Mouse (Mus musculus): ENCODE data around the gene Dip2b. TPM values are rescaled to one million over a fixed set of nuclear protein-coding genes. Genes with fewer than 3 reads are reported as not detected.

Dip2b gene
- polyA plus RNA-seq, 1 experiment from 2014 or later: 15.0 TPM

DNA sequence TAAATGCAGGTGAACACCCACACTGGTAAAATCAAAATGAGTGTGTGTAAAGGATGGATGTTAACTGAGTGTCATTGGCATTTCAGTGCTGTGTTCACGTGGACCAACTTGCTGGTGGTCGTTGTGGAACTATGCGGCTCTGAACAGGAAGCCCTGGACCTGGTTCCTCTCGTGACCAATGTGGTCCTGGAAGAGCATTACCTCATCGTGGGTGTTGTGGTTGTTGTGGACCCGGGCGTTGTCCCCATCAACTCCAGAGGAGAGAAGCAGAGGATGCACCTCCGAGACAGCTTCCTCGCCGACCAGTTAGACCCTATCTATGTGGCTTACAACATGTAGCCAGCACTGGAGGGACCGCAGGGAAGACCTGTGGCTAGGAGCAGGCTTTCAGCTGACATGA lies 176.6 kb downstream of the Dip2b start:
- WGBS: 93% methylated on average over 11 of the region's 11 CpGs
- H3K36me3 ChIP-seq: peaks cover 60% of the 10 kb centered on the region
- H3K4me3 ChIP-seq: no peak overlapping the region
- H3K9me3 ChIP-seq: no peaks in the 10 kb centered on the region
- no peak overlapping the region for H3K27ac ChIP-seq
- no peaks in the 10 kb centered on the region for H3K27me3 ChIP-seq
- H3K4me1 ChIP-seq: no peaks in the 10 kb centered on the region
- no peak overlapping the region for H3K4me2 ChIP-seq (replicated peaks)
- ATAC-seq (ENCODE audit: insufficient number of reproducible peaks, insufficient read depth, low FRiP score, low TSS enrichment): no peak
- no peak overlapping the region for H3K9ac ChIP-seq

GRCm38 (mm10) chr15:100216173-100216572 lies 177.7 kb downstream of the Dip2b start:
- no peak overlapping the region for H3K4me3 ChIP-seq
- no peak overlapping the region for H3K9ac ChIP-seq
- WGBS: 95% methylated on average over 9 of the region's 9 CpGs
- H3K27ac ChIP-seq: no peak overlapping the region
- no peak for ATAC-seq (ENCODE audit: insufficient number of reproducible peaks, insufficient read depth, low FRiP score, low TSS enrichment)
- no peaks in the 10 kb centered on the region for H3K27me3 ChIP-seq
- H3K36me3 ChIP-seq: peaks cover 49% of the 10 kb centered on the region
- no peaks in the 10 kb centered on the region for H3K4me1 ChIP-seq
- no peaks in the 10 kb centered on the region for H3K9me3 ChIP-seq
- H3K4me2 ChIP-seq (replicated peaks): no peak overlapping the region

- no peaks in the 10 kb centered on the region for H3K27me3 ChIP-seq
- H3K4me3 ChIP-seq: no peak overlapping the region
- peaks cover 7% of the 10 kb centered on the region; the same call in 1 of the 2 replicates for H3K9me3 ChIP-seq
- no peak for ATAC-seq (ENCODE audit: insufficient number of reproducible peaks, insufficient read depth, low FRiP score, low TSS enrichment)
- H3K4me1 ChIP-seq: no peaks in the 10 kb centered on the region
- no peak overlapping the region for H3K4me2 ChIP-seq (replicated peaks)
- H3K36me3 ChIP-seq: peaks cover 31% of the 10 kb centered on the region
- 93% methylated on average over 3 of the region's 3 CpGs for WGBS
- H3K27ac ChIP-seq: no peak overlapping the region
- no peak overlapping the region for H3K9ac ChIP-seq
Measured at GRCm38 (mm10) chr15:100218018-100218417, 179.6 kb downstream of the Dip2b start.

- no peak for ATAC-seq (ENCODE audit: insufficient number of reproducible peaks, insufficient read depth, low FRiP score, low TSS enrichment)
- 71% methylated on average over 1 of the region's 1 CpGs for WGBS
- Histone ChIP-seq H3K36me3 (peaks cover 23% of the 10 kb centered on the region), H3K9ac (no peak overlapping the region), H3K4me3 (no peak overlapping the region), H3K27me3 (no peaks in the 10 kb centered on the region), H3K27ac (no peak overlapping the region), H3K4me2 (replicated peaks) (no peak overlapping the region), H3K9me3 (peaks cover 11% of the 10 kb centered on the region; the same call in 1 of the 2 replicates), H3K4me1 (no peaks in the 10 kb centered on the region)
Measured at GRCm38 (mm10) chr15:100219396-100219795, 180.9 kb downstream of the Dip2b start.

GRCm38 (mm10) chr15:100220916-100221315 lies 182.5 kb downstream of the Dip2b start:
- Histone ChIP-seq H3K36me3 (peaks cover 8% of the 10 kb centered on the region), H3K4me2 (replicated peaks) (no peak overlapping the region), H3K27ac (no peak overlapping the region), H3K4me3 (no peak overlapping the region), H3K9ac (no peak overlapping the region), H3K4me1 (no peaks in the 10 kb centered on the region), H3K9me3 (peaks cover 11% of the 10 kb centered on the region; the same call in 1 of the 2 replicates), H3K27me3 (no peaks in the 10 kb centered on the region)
- 80% methylated on average over 7 of the region's 7 CpGs for WGBS
- ATAC-seq (ENCODE audit: insufficient number of reproducible peaks, insufficient read depth, low FRiP score, low TSS enrichment): no peak

DNA sequence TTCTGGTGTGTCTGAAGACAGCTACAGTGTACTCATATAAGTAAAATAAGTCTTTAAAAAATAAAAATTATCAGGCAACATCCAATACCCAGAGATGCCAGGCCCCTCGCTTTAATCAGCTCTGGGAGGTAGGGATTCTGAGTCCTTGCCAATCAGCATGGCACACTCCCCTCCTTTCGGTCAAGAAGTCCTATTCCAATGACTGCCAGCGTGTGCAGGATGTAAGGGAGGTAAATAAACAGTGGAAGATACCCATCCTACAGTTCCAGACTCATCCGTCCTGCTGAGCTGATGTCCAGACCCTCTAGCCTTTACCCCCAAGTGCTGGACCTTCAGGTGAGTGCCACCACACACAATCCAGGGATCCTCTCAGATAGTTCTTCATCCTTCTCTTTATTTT lies 186.9 kb downstream of the Dip2b start:
- Histone ChIP-seq H3K4me2 (replicated peaks) (no peak overlapping the region), H3K36me3 (0 out of 2 replicates have a peak, but pooled peaks cover 3% of the 10 kb centered on the region), H3K4me1 (peaks cover 15% of the 10 kb centered on the region), H3K9me3 (peaks cover 11% of the 10 kb centered on the region; the same call in 1 of the 2 replicates), H3K4me3 (no peak overlapping the region), H3K9ac (no peak overlapping the region), H3K27me3 (no peaks in the 10 kb centered on the region), H3K27ac (no peak overlapping the region)
- ATAC-seq (ENCODE audit: insufficient number of reproducible peaks, insufficient read depth, low FRiP score, low TSS enrichment): no peak
- WGBS: 92% methylated on average over 4 of the region's 4 CpGs

DNA sequence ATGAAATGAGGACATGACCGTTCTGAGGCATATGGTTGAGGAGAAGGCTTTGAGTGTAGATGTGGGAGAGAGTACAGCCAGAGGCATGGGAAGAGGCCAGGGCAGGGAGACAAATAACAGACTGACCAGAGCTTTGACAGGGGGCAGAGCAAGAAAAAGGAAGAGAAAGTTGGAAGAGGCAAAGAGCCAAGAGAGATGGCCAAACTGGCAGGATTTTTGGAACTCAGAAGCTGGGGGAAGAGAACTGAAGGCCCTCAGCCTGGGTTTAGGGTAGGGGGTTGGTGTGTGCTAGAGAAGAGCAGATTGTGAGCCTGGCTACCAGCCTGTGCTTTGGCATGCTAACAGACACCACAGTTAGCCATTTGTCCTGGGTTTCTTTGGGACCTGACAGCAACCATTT lies 187.4 kb downstream of the Dip2b start:
- no peak overlapping the region for H3K9ac ChIP-seq
- 0 out of 2 replicates have a peak, but pooled peaks cover 3% of the 10 kb centered on the region for H3K36me3 ChIP-seq
- H3K9me3 ChIP-seq: peaks cover 11% of the 10 kb centered on the region; the same call in 1 of the 2 replicates
- 93% methylated on average over 1 of the region's 1 CpGs for WGBS
- no peak for ATAC-seq (ENCODE audit: insufficient number of reproducible peaks, insufficient read depth, low FRiP score, low TSS enrichment)
- H3K4me1 ChIP-seq: peaks cover 15% of the 10 kb centered on the region
- H3K27me3 ChIP-seq: no peaks in the 10 kb centered on the region
- H3K4me2 ChIP-seq (replicated peaks): no peak overlapping the region
- no peak overlapping the region for H3K27ac ChIP-seq
- no peak overlapping the region for H3K4me3 ChIP-seq

DNA sequence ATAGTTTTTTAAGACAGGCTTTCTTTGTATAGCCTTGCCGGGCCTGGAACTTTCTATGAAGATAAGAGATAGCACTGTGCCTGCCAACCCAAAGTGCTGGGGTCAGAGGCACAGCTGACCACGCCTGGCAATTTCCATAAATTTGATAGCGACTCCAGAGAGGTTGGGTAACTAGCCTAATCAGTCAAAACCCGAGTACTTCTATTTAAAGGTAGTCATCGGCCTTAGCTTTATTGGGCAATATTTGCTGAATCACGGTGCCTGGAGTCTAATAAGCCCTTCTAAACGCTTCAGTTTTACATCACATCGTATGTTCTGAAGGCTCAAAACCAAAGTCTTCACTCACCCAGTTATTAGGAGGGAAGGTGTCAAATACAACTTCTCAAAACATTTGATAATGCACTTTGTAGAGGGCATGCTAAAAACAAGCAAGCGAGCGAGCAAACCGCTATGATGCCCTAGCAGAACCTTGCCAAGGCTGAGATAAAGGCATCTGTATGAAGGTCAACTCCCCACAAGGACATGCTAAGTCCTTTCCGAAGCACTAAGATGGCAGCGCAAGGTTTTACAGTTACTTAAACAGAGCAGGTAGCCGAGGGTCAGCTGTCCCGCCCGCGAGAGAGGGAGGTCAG lies 188.7 kb downstream of the Dip2b start:
- 0 out of 2 replicates have a peak, but pooled peaks cover 3% of the 10 kb centered on the region for H3K36me3 ChIP-seq
- H3K4me3 ChIP-seq: peak overlapping the region; percentile 79
- WGBS: 7% methylated on average over 17 of the region's 17 CpGs
- peaks cover 11% of the 10 kb centered on the region; the same call in 1 of the 2 replicates for H3K9me3 ChIP-seq
- peak overlapping the region; percentile 74 for H3K4me2 ChIP-seq (replicated peaks)
- peak overlapping the region; percentile 99 for H3K9ac ChIP-seq
- H3K27me3 ChIP-seq: no peaks in the 10 kb centered on the region
- H3K4me1 ChIP-seq: peaks cover 15% of the 10 kb centered on the region
- ATAC-seq (ENCODE audit: insufficient number of reproducible peaks, insufficient read depth, low FRiP score, low TSS enrichment): peak; percentile 6; the same call in 1 of the 2 replicates
- peak overlapping the region; percentile 100 for H3K27ac ChIP-seq

GRCm38 (mm10) chr15:100227663-100228534 lies 189.4 kb downstream of the Dip2b start, which contains the start of gene Atf1:
Gene Atf1, plus strand, starts transcription at chr15:100227819.
- H3K4me1 ChIP-seq: peaks cover 15% of the 10 kb centered on the region
- H3K4me3 ChIP-seq: peak within 1 kb of the TSS; percentile 79
- H3K27ac ChIP-seq: peak within 1 kb of the TSS; percentile 100
- WGBS: under 1% methylated on average over 110 of the region's 133 CpGs
- H3K4me2 ChIP-seq (replicated peaks): peak within 1 kb of the TSS; percentile 74
- ATAC-seq (ENCODE audit: insufficient number of reproducible peaks, insufficient read depth, low FRiP score, low TSS enrichment): peak; percentile 76
- H3K36me3 ChIP-seq: 0 out of 2 replicates have a peak, but pooled peaks cover 4% of the 10 kb centered on the region
- no peaks in the 10 kb centered on the region for H3K27me3 ChIP-seq
- H3K9me3 ChIP-seq: peaks cover 5% of the 10 kb centered on the region; the same call in 1 of the 2 replicates
- H3K9ac ChIP-seq: peak within 1 kb of the TSS; percentile 99

DNA sequence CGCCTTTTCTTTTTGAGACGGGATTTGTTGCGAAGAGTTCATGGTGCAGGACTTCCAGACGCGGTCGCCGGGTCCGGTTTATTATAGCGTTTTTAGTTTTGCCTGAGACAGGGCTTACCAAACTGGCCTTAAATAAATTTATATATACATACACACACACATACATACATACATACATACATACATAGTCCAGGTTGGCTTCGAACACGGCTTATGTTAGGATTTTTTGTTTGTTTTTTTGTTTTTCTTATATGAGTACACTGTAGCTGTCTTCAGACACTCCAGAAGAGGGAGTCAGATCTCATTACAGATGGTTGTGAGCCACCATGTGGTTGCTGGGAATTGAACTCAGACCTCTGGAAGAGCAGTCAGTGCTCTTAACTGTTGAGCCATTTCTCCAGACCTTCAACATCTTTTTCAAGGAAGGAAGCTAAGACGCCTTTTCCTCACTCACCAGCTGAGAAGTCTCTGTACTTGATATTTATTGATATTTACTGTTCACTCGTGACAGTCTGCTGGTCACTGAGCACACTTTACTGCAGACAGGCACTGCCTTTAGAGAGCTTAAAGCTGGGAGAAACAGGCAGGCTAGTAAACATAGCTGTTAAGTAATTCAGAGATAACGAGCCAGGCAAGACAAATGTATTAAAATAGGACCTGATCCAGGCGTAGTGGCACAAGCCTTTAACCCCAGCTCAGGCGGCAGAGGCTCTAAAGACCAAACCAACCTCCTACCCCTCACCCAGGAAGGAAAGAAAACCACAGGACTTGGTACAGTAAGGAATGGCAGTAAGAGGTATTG lies 190.3 kb downstream of the Dip2b start:
- Histone ChIP-seq H3K4me1 (peaks cover 15% of the 10 kb centered on the region), H3K9me3 (no peaks in the 10 kb centered on the region), H3K4me2 (replicated peaks) (peak overlapping the region; percentile 54), H3K4me3 (peak overlapping the region; percentile 79), H3K27me3 (no peaks in the 10 kb centered on the region), H3K36me3 (peaks cover 9% of the 10 kb centered on the region), H3K27ac (peak overlapping the region; percentile 100), H3K9ac (peak overlapping the region; percentile 99)
- 17% methylated on average over 16 of the region's 16 CpGs for WGBS
- no peak for ATAC-seq (ENCODE audit: insufficient number of reproducible peaks, insufficient read depth, low FRiP score, low TSS enrichment)

GRCm38 (mm10) chr15:100230655-100231054 lies 192.2 kb downstream of the Dip2b start:
- Histone ChIP-seq H3K27ac (no peak overlapping the region), H3K4me2 (replicated peaks) (no peak overlapping the region), H3K4me1 (peaks cover 15% of the 10 kb centered on the region), H3K4me3 (no peak overlapping the region), H3K9ac (no peak overlapping the region), H3K36me3 (peaks cover 28% of the 10 kb centered on the region), H3K27me3 (no peaks in the 10 kb centered on the region), H3K9me3 (no peaks in the 10 kb centered on the region)
- 75% methylated on average over 1 of the region's 1 CpGs for WGBS
- no peak for ATAC-seq (ENCODE audit: insufficient number of reproducible peaks, insufficient read depth, low FRiP score, low TSS enrichment)
